Mouse (Mus musculus) CH12.LX (cell line): ENCODE data around the gene Tlr9. TPM values are rescaled to one million over a fixed set of nuclear protein-coding genes. Genes with fewer than 3 reads are reported as not detected.

Experiments
- DNase-seq: peaks from one replicate; pipeline ENCODE4 v3.0.0-alpha.2; 2013; ENCODE audit errors: extremely low read depth
- H3K27ac ChIP-seq: 2 replicates; pipeline ENCODE4 v1.5.1; 2012; ENCODE audit warnings: low read depth, mild to moderate bottlenecking, control low read depth, moderate library complexity; ENCODE audit not compliant: insufficient read depth
- H3K27me3 ChIP-seq: replicated peaks from 2 replicates; pipeline ENCODE3; 2012; ENCODE audit warnings: inconsistent platforms
- H3K36me3 ChIP-seq, 2 experiments: replicated peaks in 1 of 2; 2 replicates each; pipeline versions ENCODE3 to v1.6.1; 2012; ENCODE audit warnings: inconsistent platforms in 1 of 2, low read length in 1 of 2, mild to moderate bottlenecking in 1 of 2, mixed read lengths in 1 of 2, moderate library complexity in 1 of 2; ENCODE audit not compliant: control insufficient read depth in 1 of 2, insufficient read depth in 1 of 2
- H3K4me1 ChIP-seq, 2 experiments: 2 replicates each; pipeline ENCODE4 v1.6.1; 2012; ENCODE audit warnings: inconsistent platforms in 1 of 2, moderate library complexity in 1 of 2; ENCODE audit not compliant: insufficient read depth in 2 of 2, control insufficient read depth in 1 of 2
- H3K4me2 ChIP-seq: 2 replicates; pipeline ENCODE4 v1.6.1; 2012; ENCODE audit warnings: low read depth, mild to moderate bottlenecking, control low read depth; ENCODE audit not compliant: poor library complexity, insufficient read depth, severe bottlenecking
- H3K4me3 ChIP-seq, 3 experiments: fragments of 150-350 bp in 1 of 3; sonication (generic) in 1 of 3; replicated peaks in 1 of 3; 2 replicates each; pipeline versions ENCODE3 to v1.5.1; 2011 to 2012; ENCODE audit warnings: low read depth in 2 of 3, low read length in 2 of 3, mild to moderate bottlenecking in 2 of 3, moderate library complexity in 2 of 3, control low read depth in 1 of 3, improper control_type of control experiment in 1 of 3, inconsistent platforms in 1 of 3, mixed read lengths in 1 of 3; ENCODE audit not compliant: poor library complexity in 1 of 3
- H3K79me2 ChIP-seq: replicated peaks from 2 replicates; pipeline ENCODE4 v1.6.1; 2012; ENCODE audit warnings: mild to moderate bottlenecking, moderate library complexity; ENCODE audit not compliant: control insufficient read depth, poor library complexity, insufficient read depth, severe bottlenecking; ENCODE audit errors: extremely low read depth
- H3K9ac ChIP-seq: 2 replicates; pipeline ENCODE4 v1.6.1; 2012; ENCODE audit warnings: low read depth, mild to moderate bottlenecking, control low read depth, moderate library complexity; ENCODE audit not compliant: insufficient read depth
- H3K9me3 ChIP-seq: replicated peaks from 2 replicates; pipeline ENCODE3; 2012; ENCODE audit warnings: low read length, inconsistent platforms, mixed read lengths
- BHLHE40 ChIP-seq: IDR thresholded peaks from 2 replicates; pipeline ENCODE4 v1.6.1; 2011; ENCODE audit warnings: mild to moderate bottlenecking, low read depth, low read length, improper control_type of control experiment
- CHD1 ChIP-seq: IDR thresholded peaks from 2 replicates; pipeline ENCODE4 v1.6.1; 2012; ENCODE audit warnings: low read depth, low read length, improper control_type of control experiment, inconsistent platforms
- CHD2 ChIP-seq: IDR thresholded peaks from 2 replicates; pipeline ENCODE4 v1.6.1; 2011; ENCODE audit warnings: low read length, improper control_type of control experiment
- CTCF ChIP-seq, 2 experiments: IDR thresholded peaks in 1 of 2; conservative IDR thresholded peaks in 1 of 2; 2 replicates each; pipeline ENCODE4 v1.5.1; 2011 to 2012; ENCODE audit warnings: low read depth in 2 of 2, low read length in 2 of 2, improper control_type of control experiment in 1 of 2, inconsistent platforms in 1 of 2, mild to moderate bottlenecking in 1 of 2, moderate library complexity in 1 of 2
- ELF1 ChIP-seq: IDR thresholded peaks from 2 replicates; pipeline ENCODE4 v1.6.1; 2014; ENCODE audit warnings: low read depth, mild to moderate bottlenecking, inconsistent platforms, low read length, improper control_type of control experiment
- EP300 ChIP-seq: IDR thresholded peaks from 2 replicates; pipeline ENCODE4 v1.6.1; 2011; ENCODE audit warnings: low read length, improper control_type of control experiment
- GABPA ChIP-seq: IDR thresholded peaks from 2 replicates; pipeline ENCODE4 v1.6.1; 2012; ENCODE audit warnings: low read depth, low read length, improper control_type of control experiment, inconsistent platforms; ENCODE audit not compliant: insufficient replicate concordance
- HCFC1 ChIP-seq: IDR thresholded peaks from 2 replicates; pipeline ENCODE4 v1.6.1; 2012; ENCODE audit warnings: low read depth, mild to moderate bottlenecking, inconsistent platforms, low read length, improper control_type of control experiment
- JUN ChIP-seq: IDR thresholded peaks from 2 replicates; pipeline ENCODE4 v1.6.1; 2011; ENCODE audit warnings: low read depth, mild to moderate bottlenecking, low read length, improper control_type of control experiment, moderate library complexity; ENCODE audit not compliant: insufficient read depth
- JUND ChIP-seq: conservative IDR thresholded peaks from 2 replicates; pipeline ENCODE4 v1.6.1; 2011; ENCODE audit warnings: low read depth, low read length, improper control_type of control experiment
- MAX ChIP-seq: IDR thresholded peaks from 2 replicates; pipeline ENCODE4 v1.6.1; 2011; ENCODE audit warnings: low read length, improper control_type of control experiment
- MXI1 ChIP-seq: IDR thresholded peaks from 2 replicates; pipeline ENCODE4 v1.6.1; 2011; ENCODE audit warnings: mild to moderate bottlenecking, low read depth, low read length, improper control_type of control experiment
- PAX5 ChIP-seq: IDR thresholded peaks from 2 replicates; pipeline ENCODE4 v1.6.1; 2012; ENCODE audit warnings: low read length, inconsistent platforms, mixed read lengths
- RAD21 ChIP-seq: IDR thresholded peaks from 2 replicates; pipeline ENCODE4 v1.6.1; 2011; ENCODE audit warnings: low read depth, mild to moderate bottlenecking, low read length, improper control_type of control experiment, moderate library complexity
- RCOR1 ChIP-seq: conservative IDR thresholded peaks from 2 replicates; pipeline ENCODE4 v1.6.1; 2012; ENCODE audit warnings: low read depth, mild to moderate bottlenecking, inconsistent platforms, low read length, improper control_type of control experiment
- TBP ChIP-seq: conservative IDR thresholded peaks from 2 replicates; pipeline ENCODE4 v1.6.1; 2011; ENCODE audit warnings: low read depth, low read length, improper control_type of control experiment
- USF1 ChIP-seq: IDR thresholded peaks from 2 replicates; pipeline ENCODE4 v1.6.1; 2014; ENCODE audit warnings: low read depth, mild to moderate bottlenecking, inconsistent platforms, low read length, improper control_type of control experiment
- USF2 ChIP-seq: conservative IDR thresholded peaks from 2 replicates; pipeline ENCODE4 v1.6.1; 2011; ENCODE audit warnings: low read depth, low read length, improper control_type of control experiment
- ZC3H11A ChIP-seq: IDR thresholded peaks from 2 replicates; pipeline ENCODE4 v1.6.1; 2012; ENCODE audit warnings: low read depth, mild to moderate bottlenecking, inconsistent platforms, low read length, improper control_type of control experiment
- ZKSCAN1 ChIP-seq: IDR thresholded peaks from 2 replicates; pipeline ENCODE4 v1.6.1; 2012; ENCODE audit warnings: low read depth, inconsistent platforms, low read length, improper control_type of control experiment, borderline replicate concordance
- ZMIZ1 ChIP-seq: IDR thresholded peaks from 2 replicates; pipeline ENCODE4 v1.6.1; 2012; ENCODE audit warnings: low read depth, mild to moderate bottlenecking, inconsistent platforms, low read length, improper control_type of control experiment
- dilution Hi-C: fragments of 300-500 bp; cut with MboI; formaldehyde crosslinking; loops from 2 replicates; pipeline ENCODE4 v1.14.3; 2020; ENCODE audit warnings: low sequenced_read_pairs; ENCODE audit not compliant: extremely low pct_unique_long_range_greater_than_20kb, extremely low pct_ligation_motif_present
- in situ Hi-C: fragments of 300-500 bp; cut with MboI; formaldehyde crosslinking; loops from 3 replicates; pipeline ENCODE4 v1.14.3; 2019; ENCODE audit warnings: low sequenced_read_pairs, low pct_ligation_motif_present, low pct_unique_long_range_greater_than_20kb, mixed read lengths
- polyA plus RNA-seq: library from polyadenylated mRNA; unstranded; fragments of >175 nt; gene quantifications from 2 replicates; pipeline ENCODE4 v1.2.1, GENCODE M21; 2012; ENCODE audit warnings: low read depth; ENCODE audit not compliant: insufficient read length
- total RNA-seq, 2 experiments: library from RNA; depleted of rRNA; stranded (reverse); fragments of 300-350 nt in 1 of 2; fragments of >200 nt in 1 of 2; gene quantifications; 2 replicates each; pipeline ENCODE4 v1.2.3; 2012 to 2014

Gene Tlr9
- total and polyA plus RNA-seq, 3 experiments, result 1.0 to 12.5 (median 1.4) TPM

- no peak overlapping the region for H3K27ac ChIP-seq
- dilution Hi-C loops (no loop called here), in situ Hi-C loops (loop anchor here (10.0 kb wide), 1 partner anchor 107 kb away; no protein-coding TSS in a partner anchor)
- no peaks in the 10 kb centered on the region for H3K36me3 ChIP-seq
- no peak overlapping the region for H3K4me2 ChIP-seq
- H3K4me1 ChIP-seq, result peaks cover 24 to 54% of the 10 kb centered on the region in 2 experiments
- H3K4me3 ChIP-seq, result no peak overlapping the region
- no peaks in the 10 kb centered on the region for H3K9me3 ChIP-seq
- H3K9ac ChIP-seq, result no peak overlapping the region
- TF ChIP-seq EP300, result no peak
- no peak for TF ChIP-seq GABPA
- no peak for TF ChIP-seq HCFC1
- TF ChIP-seq USF1, result no peak
- TF ChIP-seq CHD2, result no peak
- TF ChIP-seq MXI1, result no peak
- no peak for TF ChIP-seq USF2
- TF ChIP-seq PAX5, result no peak
- no peak for TF ChIP-seq ELF1
- TF ChIP-seq TBP, result no peak
- TF ChIP-seq RAD21, result no peak
- TF ChIP-seq CHD1, result no peak
- no peak for TF ChIP-seq ZKSCAN1
- H3K27me3 ChIP-seq, result no peaks in the 10 kb centered on the region
- no peak for DNase-seq
- H3K79me2 ChIP-seq, result no peaks in the 10 kb centered on the region
Observed at GRCm38 (mm10) chr9:106272288-106272687, 49.9 kb downstream of the Tlr9 start.

- H3K36me3 ChIP-seq, result no peaks in the 10 kb centered on the region
- no peak overlapping the region for H3K9ac ChIP-seq
- dilution Hi-C loops (no loop called here), in situ Hi-C loops (loop anchor here (10.0 kb wide), 1 partner anchor 108 kb away; no protein-coding TSS in a partner anchor)
- H3K4me3 ChIP-seq, result no peak overlapping the region
- peaks cover 20 to 49% of the 10 kb centered on the region in 2 experiments for H3K4me1 ChIP-seq
- no peak overlapping the region for H3K27ac ChIP-seq
- no peaks in the 10 kb centered on the region for H3K27me3 ChIP-seq
- no peak for DNase-seq
- no peak overlapping the region for H3K4me2 ChIP-seq
- no peaks in the 10 kb centered on the region for H3K79me2 ChIP-seq
- TF ChIP-seq MAX, result no peak
- TF ChIP-seq ZMIZ1, result no peak
- no peak for TF ChIP-seq BHLHE40
- TF ChIP-seq ZC3H11A, result no peak
- no peak for TF ChIP-seq CHD1
- TF ChIP-seq RCOR1, result no peak
- no peak for TF ChIP-seq CTCF (conservative IDR thresholded peaks at IDR 0.05 in 1 of 2, IDR thresholded peaks at IDR 0.05 in 1 of 2; ENCODE audit: low read depth in 2 of 2, low read length in 2 of 2)
- no peak for TF ChIP-seq USF1
- no peak for TF ChIP-seq JUN
- TF ChIP-seq JUND, result no peak
- H3K9me3 ChIP-seq, result no peaks in the 10 kb centered on the region
Observed at GRCm38 (mm10) chr9:106273276-106273675, 50.9 kb downstream of the Tlr9 start.
